Mouse (Mus musculus) neutrophil, adult 59 days (primary cell): Measurements from ENCODE around the gene Olfr657. TPM values are rescaled to one million over a fixed set of nuclear protein-coding genes. Genes with fewer than 3 reads are reported as not detected.

ENCODE experiments used
- total RNA-seq, 2 experiments: library from RNA; stranded (reverse); gene quantifications; 1 replicate in 1 of 2; 2 replicates in 1 of 2; pipeline ENCODE4 v1.2.4; 2023

The Olfr657 gene
- not detected for total RNA-seq

DNA sequence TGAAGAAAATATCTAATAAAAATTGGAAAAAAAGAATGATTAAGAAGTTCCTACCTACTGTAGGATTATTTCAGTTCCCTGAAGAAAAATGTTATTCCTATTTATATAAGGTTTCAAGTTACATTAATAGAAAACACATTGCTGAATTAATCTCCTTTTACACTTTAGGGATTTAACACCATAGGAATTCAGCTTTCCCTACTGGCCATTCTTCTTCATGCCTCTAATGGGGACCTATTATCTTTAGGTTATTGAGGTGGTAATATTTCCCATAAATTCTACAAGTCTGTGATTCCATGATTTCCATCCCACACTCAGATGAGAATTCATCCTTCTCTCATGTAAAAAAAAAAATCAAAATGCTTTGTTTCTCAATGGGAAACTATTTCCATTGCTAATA is at the start of gene Olfr657:
Gene Olfr657 (plus strand): TSS at position 301 of the 400 bp plus-strand sequence.

GRCm38 (mm10) chr7:104577014-104577413 is 47.6 kb upstream of the Olfr657 start, which contains the start of gene Olfr653:
Gene Olfr653 (plus strand): TSS chr7:104577314.

DNA sequence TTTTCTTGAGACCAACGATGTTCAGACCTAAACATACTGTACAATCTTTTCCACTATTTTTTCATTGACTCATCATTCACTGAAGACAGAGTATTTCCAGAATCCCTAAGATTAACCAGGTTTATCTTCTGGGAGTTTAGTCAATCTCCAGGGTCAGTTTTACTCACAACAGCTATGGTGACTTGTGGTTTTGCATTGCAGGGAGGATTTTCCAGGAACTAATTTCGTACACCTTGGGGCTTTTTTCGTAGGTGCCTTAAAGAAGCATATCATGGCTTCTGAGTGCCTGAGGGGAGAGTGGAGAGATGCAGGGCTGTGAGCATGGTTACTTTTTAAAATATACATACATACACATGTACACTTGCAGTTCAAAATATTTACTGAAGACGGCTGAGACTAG is 37.9 kb upstream of the Olfr657 start, which contains the start of gene Olfr654:
Gene Olfr654 (plus strand): TSS at position 301 of the 400 bp plus-strand sequence.

GRCm38 (mm10) chr7:104601679-104602078 is 22.9 kb upstream of the Olfr657 start, which contains the start of gene Olfr655:
Gene Olfr655 (minus strand): TSS chr7:104601779.

DNA sequence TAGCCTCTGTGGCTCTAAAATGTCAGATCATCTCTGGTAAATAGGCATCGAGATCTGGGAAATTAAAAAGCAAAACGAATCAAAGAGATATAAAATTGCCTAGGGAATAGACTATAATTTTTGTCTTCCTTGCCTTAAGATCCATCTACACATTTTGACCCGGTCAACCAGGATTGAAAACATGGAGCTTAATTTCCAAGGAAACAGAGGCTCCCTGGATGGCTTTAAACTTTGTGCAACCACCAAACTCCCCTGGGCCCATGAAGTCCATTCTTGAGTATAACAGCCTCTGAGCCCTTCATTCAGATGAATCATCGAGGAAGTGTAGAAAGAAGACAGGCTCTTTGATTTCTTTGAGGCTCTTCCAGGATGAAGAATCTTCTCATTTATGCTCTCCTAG is 10.9 kb upstream of the Olfr657 start, which contains the start of gene Olfr656:
Gene Olfr656 (plus strand): TSS at position 301 of the 400 bp plus-strand sequence.

DNA sequence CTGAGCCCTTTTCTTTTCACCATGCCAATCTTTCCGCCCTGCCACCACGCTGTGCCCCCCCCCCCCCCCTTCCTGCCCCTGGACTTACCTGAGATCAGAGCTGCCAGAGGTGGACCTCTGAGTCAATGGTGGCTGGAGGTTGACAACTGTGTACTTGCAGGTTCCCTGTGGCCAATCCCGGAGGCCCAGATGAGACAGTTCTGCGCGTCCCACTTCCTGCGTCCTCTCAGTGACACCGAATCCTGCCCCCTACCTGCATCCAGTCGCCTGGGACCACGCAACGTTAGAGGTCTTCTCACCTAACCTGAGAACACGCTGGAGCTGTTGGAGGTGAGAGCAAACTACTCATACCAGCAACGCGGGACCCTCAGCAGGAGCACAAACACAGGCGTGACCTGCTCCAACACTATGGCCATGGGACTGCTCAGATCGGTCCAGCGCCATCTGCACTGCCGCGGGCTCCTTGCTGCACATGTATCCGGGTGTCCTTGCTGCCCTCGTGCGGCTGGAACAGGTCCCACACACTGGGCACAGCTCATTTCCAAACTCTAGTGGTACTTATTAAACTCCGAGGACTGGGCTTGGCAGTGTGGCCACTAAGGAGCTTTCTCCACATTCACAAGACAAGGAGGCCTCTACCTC is 22.4 kb downstream of the Olfr657 start, which contains the start of gene Olfr658:
Gene Olfr658 (minus strand): TSS at position 465 of the 642 bp plus-strand sequence.

DNA sequence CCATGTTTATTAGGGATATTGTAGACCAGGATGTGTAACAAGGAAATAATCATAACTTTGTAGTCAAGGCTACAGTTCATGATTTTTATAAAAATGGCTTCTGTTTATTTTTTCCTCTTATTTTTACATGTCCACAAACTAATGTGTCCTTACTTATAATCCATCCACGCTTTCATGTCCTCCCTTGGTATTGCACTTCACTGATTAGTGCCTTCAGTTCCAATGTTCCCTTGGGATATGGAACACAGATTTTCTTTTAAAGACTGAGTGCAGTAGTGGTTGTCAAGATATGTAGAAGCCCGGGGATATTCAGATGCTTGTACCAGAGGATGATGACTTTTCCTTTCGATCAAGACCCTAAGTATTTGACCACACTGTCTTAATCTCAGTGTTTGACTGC is 41.9 kb downstream of the Olfr657 start, which contains the start of gene Olfr659:
Gene Olfr659 (plus strand): TSS at position 301 of the 400 bp plus-strand sequence.

GRCm38 (mm10) chr7:104686201-104686600 is 61.6 kb downstream of the Olfr657 start, which contains the start of gene Olfr661:
Gene Olfr661 (plus strand): TSS chr7:104686501.

Other genes with a start within 250 kb of the Olfr657 start
- gene Trim30c, start 224.0 kb upstream of the Olfr657 start, total RNA-seq: under 1 TPM; 0.64 to 0.73 TPM
- gene Trim30a, start 159.6 kb upstream of the Olfr657 start, total RNA-seq: 10 to 100 TPM; 39.9 to 50.2 TPM
- 10 to 100 TPM in 1 of 2 experiments, 1 to 10 TPM in 1; 9.8 to 10.1 TPM for gene Trim30d, start 116.9 kb upstream of the Olfr657 start, total RNA-seq
- not detected for gene Olfr651, start 74.7 kb upstream of the Olfr657 start, total RNA-seq
- not detected for gene Olfr652, start 63.9 kb upstream of the Olfr657 start, total RNA-seq
- gene Olfr653, start 47.5 kb upstream of the Olfr657 start, total RNA-seq: not detected
- not detected for gene Olfr654, start 37.8 kb upstream of the Olfr657 start, total RNA-seq
- not detected for gene Olfr655, start 23.0 kb upstream of the Olfr657 start, total RNA-seq
- under 1 TPM in 1 of 2 experiments, not detected in 1; 0.09 TPM for gene Olfr656, start 10.8 kb upstream of the Olfr657 start, total RNA-seq
- gene Olfr658, start 22.5 kb downstream of the Olfr657 start, total RNA-seq: not detected
- gene Olfr659, start 42.0 kb downstream of the Olfr657 start, total RNA-seq: not detected
- not detected for gene Olfr661, start 61.7 kb downstream of the Olfr657 start, total RNA-seq
- not detected for gene Usp17le, start 152.7 kb downstream of the Olfr657 start, total RNA-seq
- gene Usp17lb, start 217.8 kb downstream of the Olfr657 start, total RNA-seq: under 1 TPM in 1 of 2 experiments, not detected in 1; 0.24 TPM
- gene Usp17la, start 232.2 kb downstream of the Olfr657 start, total RNA-seq: not detected